ENCODE assay signal across 9 mouse cellular contexts in genomic region chr2:27572261-27572793, GRCm38 (mm10). TPM values are rescaled to one million over a fixed set of nuclear protein-coding genes. Genes with fewer than 3 reads are reported as not detected.
DNase-seq lines count a peak whose midpoint lies in the region; ATAC-seq and TF ChIP-seq lines count a peak whose summit lies in the region.
"Had no signal": no experiment of that assay in that cellular context is flagged by ENCODE, and none has a peak within 500 bp of the region (broad histone marks: within the 10 kb centered on the region; RNA-seq: fewer than 3 reads in every experiment).

No protein-coding gene starts in this region.

- peak; percentile 73; the same call in 1 of the 2 replicates for ATAC-seq in forebrain, embryonic 12.5 days (ENCODE audit: low FRiP score)
- ATAC-seq in intestine, postnatal 0 days: peak; percentile 55; the same call in 1 of the 2 replicates

- peak overlapping the region; percentile 32 for H3K4me2 ChIP-seq in forebrain, embryonic 12.5 days
- H3K4me2 ChIP-seq in intestine, postnatal 0 days (replicated peaks; ENCODE audit: low read depth): peak overlapping the region; percentile 41

- peaks cover 85% of the 10 kb centered on the region for H3K27me3 ChIP-seq in forebrain, embryonic 12.5 days
- no peaks in the 10 kb centered on the region for H3K27me3 ChIP-seq in intestine, postnatal 0 days (replicated peaks; ENCODE audit: control insufficient read depth, insufficient read depth, low read length)

- H3K9me3 ChIP-seq in forebrain, embryonic 12.5 days: no peaks in the 10 kb centered on the region
- H3K9me3 ChIP-seq in intestine, postnatal 0 days (ENCODE audit: control insufficient read depth): no peaks in the 10 kb centered on the region

- no peak overlapping the region for H3K4me3 ChIP-seq in brown adipose tissue, adult 24 weeks (ENCODE audit: insufficient read depth, low read depth, low read length)
- no peak overlapping the region for H3K4me3 ChIP-seq in forebrain, embryonic 12.5 days (replicated peaks)
- no peak overlapping the region for H3K4me3 ChIP-seq in intestine, postnatal 0 days (ENCODE audit: low read depth, low read length)

- H3K27ac ChIP-seq in brown adipose tissue, adult 24 weeks (replicated peaks; ENCODE audit: low read depth, low read length): peak overlapping the region; percentile 77
- peak overlapping the region; percentile 76; the same call in 1 of the 2 replicates for H3K27ac ChIP-seq in forebrain, embryonic 12.5 days
- H3K27ac ChIP-seq in intestine, postnatal 0 days (ENCODE audit: low read depth, low read length): 0 out of 2 replicates have a peak overlapping the region, but pooled peaks have one; percentile 15
- H3K27ac ChIP-seq: macrophage had no signal

- TF ChIP-seq CTCF in intestine, postnatal 0 days (IDR thresholded peaks at IDR 0.05; ENCODE audit: low read depth): no peak

- H3K9ac ChIP-seq in forebrain, embryonic 12.5 days: no peak overlapping the region
- H3K9ac ChIP-seq in intestine, postnatal 0 days (ENCODE audit: low read depth, low read length): no peak overlapping the region

- H3K36me3 ChIP-seq in forebrain, embryonic 12.5 days (replicated peaks): no peaks in the 10 kb centered on the region
- no peaks in the 10 kb centered on the region for H3K36me3 ChIP-seq in intestine, postnatal 0 days (ENCODE audit: control insufficient read depth, insufficient read depth)

- 40% methylated on average over 8 of the region's 8 CpGs for WGBS in forebrain, embryonic 12.5 days
- 26% methylated on average over 8 of the region's 8 CpGs for WGBS in intestine, postnatal 0 days

- DNase-seq in lung, postnatal 36 days: peak; percentile 45
- DNase-seq in urinary bladder, adult 2 months (ENCODE audit: low spot score): no peak
- DNase-seq in cerebellum, adult 9-11 months: no peak
- no peak for DNase-seq in thymus, postnatal 0 days (ENCODE audit: low spot score)
- DNase-seq in ovary, postnatal 36 days (ENCODE audit: low spot score): no peak

- peaks cover 17% of the 10 kb centered on the region for H3K4me1 ChIP-seq in brown adipose tissue, adult 24 weeks (ENCODE audit: control insufficient read depth, insufficient read depth, insufficient read length, low read length)
- H3K4me1 ChIP-seq in forebrain, embryonic 12.5 days: peaks cover 29% of the 10 kb centered on the region
- H3K4me1 ChIP-seq in intestine, postnatal 0 days (replicated peaks; ENCODE audit: control insufficient read depth, insufficient read depth, low read length): peaks cover 6% of the 10 kb centered on the region; the same call in 1 of the 2 replicates

RNA-seq across cellular contexts. Expression of gene Wdr5, which starts 57.4 kb away (rescaled TPM):
- 10.2 and 14.6 TPM in 2 replicates for polyA plus RNA-seq in brown adipose tissue, adult 24 weeks (2012; ENCODE audit: insufficient read depth, insufficient read length, missing spikeins)
- polyA plus RNA-seq in forebrain, embryonic 12.5 days (2016; fragmentation: Nextera tagmentation; extraction: Ambion mirVana): 65.3 and 68.3 TPM in 2 replicates
- 15.6 and 16.2 TPM in 2 replicates for polyA plus RNA-seq in intestine, postnatal 0 days (2015; fragmentation: Nextera tagmentation; extraction: Ambion mirVana)
- 29.1 and 34.4 TPM in 2 replicates for polyA plus RNA-seq in urinary bladder, adult 2 months (2012; rRNA removed)
- polyA plus RNA-seq in thymus, postnatal 0 days (2015; fragmentation: Nextera tagmentation; extraction: Ambion mirVana): 41.7 and 42.7 TPM in 2 replicates

Comparison
In these comparisons a context has a peak if more than half of its experiments do, and no peak if none do; other contexts are left out.
1. H3K27ac ChIP-seq: peak in every context shown above with its lines; median percentile 77 in brown adipose tissue, adult 24 weeks; 76 in forebrain, embryonic 12.5 days; 15 in intestine, postnatal 0 days.